Mouse (Mus musculus) lung, adult 18-20 months (tissue): ENCODE data around the gene Gm2a.
"Not testable (repeated sequence)": the region's sequence is repeated elsewhere in the genome, so short reads cannot be mapped to it uniquely, and the experiment has no call there.

ENCODE experiments used
- DNase-seq, 2 experiments: peaks; one replicate each; pipeline ENCODE4 v3.0.0; 2022; ENCODE audit warnings: mixed read lengths in 2 of 2

Gm2a gene

GRCm38 (mm10) chr11:55097463-55098188 lies at the start of gene Gm2a:
Gene Gm2a, plus strand, starts transcription at chr11:55098115.
- DNase-seq: peak; percentile 96 to 97

GRCm38 (mm10) chr11:55050837-55051510 lies 46.9 kb upstream of the Gm2a start:
- peak; percentile 23 to 52 for DNase-seq

GRCm38 (mm10) chr11:55057511-55057910 lies 40.4 kb upstream of the Gm2a start:
- DNase-seq: no peak

- no peak for DNase-seq
These were observed 37.1 kb upstream of the Gm2a start for GRCm38 (mm10) chr11:55060802-55061201.

GRCm38 (mm10) chr11:55062856-55063255 lies 35.1 kb upstream of the Gm2a start:
- no peak for DNase-seq

- DNase-seq: no peak
These were observed 31.0 kb upstream of the Gm2a start for GRCm38 (mm10) chr11:55066921-55067320.

GRCm38 (mm10) chr11:55069023-55069422 lies 28.9 kb upstream of the Gm2a start:
- no peak for DNase-seq

- DNase-seq: no peak
These were observed 26.6 kb upstream of the Gm2a start for GRCm38 (mm10) chr11:55071344-55071743.

GRCm38 (mm10) chr11:55072467-55072866 lies 25.4 kb upstream of the Gm2a start:
- no peak for DNase-seq

- DNase-seq: no peak
These were observed 24.7 kb upstream of the Gm2a start for GRCm38 (mm10) chr11:55073191-55073590.

GRCm38 (mm10) chr11:55075602-55076001 lies 22.3 kb upstream of the Gm2a start:
- DNase-seq: peak; percentile 37 to 56

- DNase-seq: no peak
These were observed 21.7 kb upstream of the Gm2a start for GRCm38 (mm10) chr11:55076234-55076633.

GRCm38 (mm10) chr11:55077331-55078231 lies 20.3 kb upstream of the Gm2a start, which contains the start of gene Ccdc69:
Gene Ccdc69, minus strand, starts transcription at chr11:55078131.
- DNase-seq: peak; percentile 72 to 79

GRCm38 (mm10) chr11:55078502-55078901 lies 19.4 kb upstream of the Gm2a start:
- DNase-seq: no peak

- no peak for DNase-seq
These were observed 18.7 kb upstream of the Gm2a start for GRCm38 (mm10) chr11:55079180-55079579.

GRCm38 (mm10) chr11:55081206-55081605 lies 16.7 kb upstream of the Gm2a start:
- DNase-seq: no peak

- peak in 1 of 2 experiments; percentile 46 for DNase-seq
These were observed 13.3 kb upstream of the Gm2a start for GRCm38 (mm10) chr11:55084629-55085028.

GRCm38 (mm10) chr11:55085396-55085795 lies 12.5 kb upstream of the Gm2a start:
- no peak for DNase-seq

- DNase-seq: peak; percentile 55 to 62
These were observed 10.9 kb upstream of the Gm2a start for GRCm38 (mm10) chr11:55087006-55087405.

- no peak for DNase-seq
These were observed 8.0 kb upstream of the Gm2a start for GRCm38 (mm10) chr11:55089892-55090291.

GRCm38 (mm10) chr11:55093096-55093495 lies 4.8 kb upstream of the Gm2a start:
- no peak for DNase-seq

- DNase-seq: not testable (repeated sequence)
These were observed 1.6 kb upstream of the Gm2a start for GRCm38 (mm10) chr11:55096296-55096695.
